Mouse (Mus musculus): ENCODE data around the gene Utrn. TPM values are rescaled to one million over a fixed set of nuclear protein-coding genes. Genes with fewer than 3 reads are reported as not detected.

The Utrn gene
- total and polyA plus RNA-seq, 3 experiments = 0.31 to 1.1 (median 0.67) TPM

- Histone ChIP-seq H3K36me3 (replicated peaks in 1 of 2; ENCODE audit: control insufficient read depth in 1 of 2, insufficient read depth in 1 of 2, low read length in 1 of 2) (no peaks in the 10 kb centered on the region), H3K4me1 (ENCODE audit: control insufficient read depth in 1 of 2, insufficient read depth in 2 of 2) (peaks cover 0 to 9% of the 10 kb centered on the region in 2 experiments; a peak in 3 of 4 replicates), H3K4me3 (replicated peaks in 1 of 3; ENCODE audit: low read depth in 2 of 3, low read length in 2 of 3, poor library complexity in 1 of 3) (no peak overlapping the region), H3K9ac (ENCODE audit: insufficient read depth, low read depth) (no peak overlapping the region), H3K79me2 (replicated peaks; ENCODE audit: control insufficient read depth, extremely low read depth, insufficient read depth, poor library complexity, severe bottlenecking) (no peaks in the 10 kb centered on the region), H3K27ac (ENCODE audit: insufficient read depth, low read depth) (no peak overlapping the region), H3K4me2 (ENCODE audit: insufficient read depth, low read depth, poor library complexity, severe bottlenecking) (no peak overlapping the region), H3K27me3 (replicated peaks) (no peaks in the 10 kb centered on the region), H3K9me3 (replicated peaks; ENCODE audit: low read length) (peaks cover 2% of the 10 kb centered on the region)
- dilution Hi-C loops (cut with MboI; ENCODE audit: extremely low pct_ligation_motif_present, extremely low pct_unique_long_range_greater_than_20kb, low sequenced_read_pairs) (no loop called here), in situ Hi-C loops (cut with MboI; ENCODE audit: low pct_ligation_motif_present, low pct_unique_long_range_greater_than_20kb, low sequenced_read_pairs) (no loop called here)
- no peak for TF ChIP-seq MAX (IDR thresholded peaks at IDR 0.05; ENCODE audit: low read length)
- no peak for TF ChIP-seq POLR2AphosphoS2 (IDR thresholded peaks at IDR 0.05; ENCODE audit: low read depth, low read length)
- no peak for TF ChIP-seq MAZ (IDR thresholded peaks at IDR 0.05; ENCODE audit: low read depth, low read length)
- no peak for TF ChIP-seq USF1 (IDR thresholded peaks at IDR 0.05; ENCODE audit: low read depth, low read length)
- TF ChIP-seq ZMIZ1 (IDR thresholded peaks at IDR 0.05; ENCODE audit: low read depth, low read length) = no peak
- TF ChIP-seq MEF2A (IDR thresholded peaks at IDR 0.05; ENCODE audit: borderline replicate concordance, low read depth, low read length) = no peak
- TF ChIP-seq ZKSCAN1 (IDR thresholded peaks at IDR 0.05; ENCODE audit: borderline replicate concordance, low read depth, low read length) = no peak
- no peak for TF ChIP-seq KAT2A (IDR thresholded peaks at IDR 0.05; ENCODE audit: insufficient replicate concordance, low read length)
- TF ChIP-seq CHD1 (IDR thresholded peaks at IDR 0.05; ENCODE audit: low read depth, low read length) = no peak
- no peak for TF ChIP-seq ZC3H11A (IDR thresholded peaks at IDR 0.05; ENCODE audit: low read depth, low read length)
- no peak for TF ChIP-seq CTCF (conservative IDR thresholded peaks at IDR 0.05 in 1 of 2, IDR thresholded peaks at IDR 0.05 in 1 of 2; ENCODE audit: low read depth in 2 of 2, low read length in 2 of 2)
- TF ChIP-seq NRF1 (IDR thresholded peaks at IDR 0.05; ENCODE audit: low read depth, low read length) = no peak
- no peak for TF ChIP-seq JUN (IDR thresholded peaks at IDR 0.05; ENCODE audit: insufficient read depth, low read depth, low read length)
- no peak for TF ChIP-seq SMC3 (IDR thresholded peaks at IDR 0.05; ENCODE audit: low read depth, low read length)
- TF ChIP-seq ELF1 (IDR thresholded peaks at IDR 0.05; ENCODE audit: low read depth, low read length) = no peak
- TF ChIP-seq RAD21 (IDR thresholded peaks at IDR 0.05; ENCODE audit: low read depth, low read length) = no peak
- DNase-seq (ENCODE audit: extremely low read depth) = no peak
Measured at GRCm38 (mm10) chr10:12702140-12702539, 167.0 kb downstream of the Utrn start.

GRCm38 (mm10) chr10:12701694-12702093, 167.5 kb downstream of the Utrn start:
- no peak for TF ChIP-seq POLR2A (IDR thresholded peaks at IDR 0.05; ENCODE audit: low read depth, low read length)
- no peak for TF ChIP-seq UBTF (IDR thresholded peaks at IDR 0.05; ENCODE audit: low read depth, low read length)
- TF ChIP-seq KAT2A (IDR thresholded peaks at IDR 0.05; ENCODE audit: insufficient replicate concordance, low read length) = no peak
- no peak for TF ChIP-seq CTCF (conservative IDR thresholded peaks at IDR 0.05 in 1 of 2, IDR thresholded peaks at IDR 0.05 in 1 of 2; ENCODE audit: low read depth in 2 of 2, low read length in 2 of 2)
- no peak for TF ChIP-seq SIN3A (IDR thresholded peaks at IDR 0.05; ENCODE audit: low read length)
- no peak for TF ChIP-seq ZMIZ1 (IDR thresholded peaks at IDR 0.05; ENCODE audit: low read depth, low read length)
- no peak for TF ChIP-seq HCFC1 (IDR thresholded peaks at IDR 0.05; ENCODE audit: low read depth, low read length)
- no peaks in the 10 kb centered on the region for H3K36me3 ChIP-seq (replicated peaks in 1 of 2; ENCODE audit: control insufficient read depth in 1 of 2, insufficient read depth in 1 of 2, low read length in 1 of 2)
- in situ Hi-C loops (cut with MboI; ENCODE audit: low pct_ligation_motif_present, low pct_unique_long_range_greater_than_20kb, low sequenced_read_pairs) = no loop called here
- peaks cover 0 to 9% of the 10 kb centered on the region in 2 experiments; a peak in 3 of 4 replicates for H3K4me1 ChIP-seq (ENCODE audit: control insufficient read depth in 1 of 2, insufficient read depth in 2 of 2)
- DNase-seq (ENCODE audit: extremely low read depth) = no peak
- H3K79me2 ChIP-seq (replicated peaks; ENCODE audit: control insufficient read depth, extremely low read depth, insufficient read depth, poor library complexity, severe bottlenecking) = no peaks in the 10 kb centered on the region
- H3K9ac ChIP-seq (ENCODE audit: insufficient read depth, low read depth) = no peak overlapping the region
- H3K9me3 ChIP-seq (replicated peaks; ENCODE audit: low read length) = peaks cover 2% of the 10 kb centered on the region
- no peak overlapping the region for H3K27ac ChIP-seq (ENCODE audit: insufficient read depth, low read depth)
- dilution Hi-C loops (cut with MboI; ENCODE audit: extremely low pct_ligation_motif_present, extremely low pct_unique_long_range_greater_than_20kb, low sequenced_read_pairs) = no loop called here
- H3K4me2 ChIP-seq (ENCODE audit: insufficient read depth, low read depth, poor library complexity, severe bottlenecking) = no peak overlapping the region
- no peaks in the 10 kb centered on the region for H3K27me3 ChIP-seq (replicated peaks)
- H3K4me3 ChIP-seq (replicated peaks in 1 of 3; ENCODE audit: low read depth in 2 of 3, low read length in 2 of 3, poor library complexity in 1 of 3) = no peak overlapping the region
